Mouse (Mus musculus) telencephalon, adult 2 months (tissue): ENCODE results near the gene Rpusd2.

Experiments used
- DNase-seq: peaks from one replicate; pipeline ENCODE4 v3.0.0-alpha.2; 2011; ENCODE audit warnings: low read depth, low spot score

Gene Rpusd2

GRCm38 (mm10) chr2:119032191-119032590 is 2.4 kb upstream of the Rpusd2 start:
- DNase-seq = no peak

- no peak for DNase-seq
Observed at GRCm38 (mm10) chr2:119035397-119035745, 781 bp downstream of the Rpusd2 start.

- no peak for DNase-seq
Observed at GRCm38 (mm10) chr2:119040882-119041281, 6.3 kb downstream of the Rpusd2 start.

GRCm38 (mm10) chr2:119045163-119045562 is 10.6 kb downstream of the Rpusd2 start:
- no peak for DNase-seq

GRCm38 (mm10) chr2:119046649-119047611 is 12.3 kb downstream of the Rpusd2 start, which contains the start of gene Knl1:
TSS of gene Knl1 (plus strand) at chr2:119047119.
- peak; percentile 77 for DNase-seq

GRCm38 (mm10) chr2:119047849-119048248 is 13.3 kb downstream of the Rpusd2 start:
- DNase-seq = no peak

- no peak for DNase-seq
Observed at GRCm38 (mm10) chr2:119050132-119050650, 15.6 kb downstream of the Rpusd2 start.

GRCm38 (mm10) chr2:119060139-119060538 is 25.5 kb downstream of the Rpusd2 start:
- no peak for DNase-seq

GRCm38 (mm10) chr2:119072397-119072796 is 37.8 kb downstream of the Rpusd2 start:
- DNase-seq = no peak

GRCm38 (mm10) chr2:119086156-119086555 is 51.6 kb downstream of the Rpusd2 start:
- DNase-seq = no peak
